Mouse (Mus musculus): ENCODE results near the gene Sorcs2.
A peak's percentile ranks its signal among the peaks of the same experiment; 100 is the strongest.

The Sorcs2 gene

DNA sequence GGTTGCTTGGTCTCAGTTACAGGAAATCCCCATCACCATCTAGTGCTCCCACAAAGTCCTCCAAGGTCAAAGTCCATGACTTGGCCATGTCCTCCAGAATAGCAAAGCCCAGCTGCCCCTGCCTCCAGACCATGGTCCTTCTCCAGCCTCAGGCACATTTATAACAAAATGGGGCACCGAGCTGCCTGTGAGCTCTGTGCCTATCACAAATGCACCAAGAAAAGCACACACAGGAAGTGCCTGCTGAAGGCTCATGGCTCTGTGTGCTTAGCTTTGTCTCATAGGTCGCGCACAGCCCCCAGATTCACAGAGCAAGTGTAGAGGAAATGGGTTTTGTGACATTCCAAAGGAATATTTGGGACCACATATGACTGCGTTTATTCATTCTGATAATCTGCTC lies 39.8 kb downstream of the Sorcs2 start:
- no peak for DNase-seq (ENCODE audit: low spot score)

DNA sequence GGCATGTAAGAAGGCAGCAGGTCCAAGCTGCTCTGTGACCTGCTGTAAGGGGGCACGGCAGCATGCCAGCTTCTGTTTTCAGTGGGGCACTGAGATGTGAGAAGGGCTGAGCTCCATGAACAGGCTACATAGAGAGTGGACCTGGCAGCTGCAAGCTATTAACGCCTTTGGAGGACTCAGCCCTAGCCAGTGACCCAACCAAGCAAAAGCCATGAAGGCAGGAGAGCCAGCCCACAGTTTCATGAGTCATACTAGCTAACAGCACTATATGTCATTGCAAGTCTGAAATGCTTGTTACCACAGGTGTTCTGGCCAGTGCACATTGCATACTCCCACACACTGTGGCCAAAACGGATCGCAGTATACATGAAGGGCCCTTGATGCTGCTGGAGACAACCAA lies 41.3 kb downstream of the Sorcs2 start:
- DNase-seq (ENCODE audit: low spot score), result no peak

DNA sequence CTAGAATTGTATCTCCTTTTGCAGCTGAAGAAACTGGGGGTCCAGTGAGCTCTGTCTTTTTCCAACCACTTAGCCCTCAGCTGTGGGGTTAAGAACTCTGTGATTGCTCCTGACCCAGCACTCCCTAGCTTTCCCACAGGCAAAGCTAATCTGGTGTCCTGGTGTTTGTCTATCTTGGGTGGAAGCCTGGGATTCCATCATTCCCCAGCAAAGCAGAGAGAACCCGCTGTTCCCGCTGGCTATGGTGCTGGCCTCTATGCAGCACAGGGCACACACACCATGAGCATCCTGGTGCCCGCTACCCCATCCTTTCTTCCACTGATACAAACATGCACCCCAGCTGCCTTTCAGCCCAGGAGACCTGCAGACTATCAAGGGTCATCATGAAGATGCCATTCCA lies 42.3 kb downstream of the Sorcs2 start:
- DNase-seq (ENCODE audit: low spot score), result no peak

DNA sequence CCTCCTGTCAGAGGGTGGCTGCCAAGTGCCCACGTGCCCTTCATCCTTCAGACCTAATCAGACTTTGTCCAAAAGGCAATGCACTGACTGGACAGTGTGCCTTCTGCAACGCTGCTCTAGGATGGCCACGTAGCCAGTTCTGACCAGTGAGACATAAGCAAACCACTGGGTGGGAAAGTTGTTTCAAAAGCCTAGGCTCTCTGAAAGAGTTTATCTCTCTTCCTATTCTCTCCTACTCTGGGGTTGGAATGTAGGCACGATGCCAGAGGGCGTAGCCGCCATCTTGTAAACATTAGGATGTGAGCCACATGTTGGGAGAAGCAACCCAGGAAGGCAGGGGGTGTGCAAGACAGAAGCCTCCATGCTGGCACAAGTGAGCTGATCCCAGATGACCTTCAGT lies 44.3 kb downstream of the Sorcs2 start:
- no peak for DNase-seq (ENCODE audit: low spot score)

GRCm38 (mm10) chr5:36353194-36353593 lies 44.7 kb downstream of the Sorcs2 start:
- DNase-seq (ENCODE audit: low spot score), result no peak

GRCm38 (mm10) chr5:36346698-36347097 lies 51.2 kb downstream of the Sorcs2 start:
- DNase-seq (ENCODE audit: low spot score), result no peak

DNA sequence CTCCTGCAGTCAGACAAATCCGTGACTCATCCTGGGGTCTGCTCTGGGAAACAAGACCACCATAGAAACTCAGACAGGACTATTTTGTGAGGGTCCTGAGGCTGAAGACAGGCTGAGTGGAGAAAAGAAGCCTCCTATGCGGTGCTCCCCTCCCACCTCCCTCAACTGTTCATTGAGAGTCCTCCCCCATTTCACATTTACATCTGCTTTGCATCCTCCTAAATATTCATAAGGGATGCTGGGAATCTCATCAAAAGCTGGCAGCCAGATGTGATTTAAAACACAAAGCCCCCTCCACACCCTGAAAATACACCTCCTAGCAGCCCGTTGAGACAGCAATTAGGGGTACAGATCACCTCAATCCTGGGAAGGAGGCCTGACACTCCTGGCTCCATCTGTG lies 58.7 kb downstream of the Sorcs2 start:
- DNase-seq (ENCODE audit: low spot score), result no peak

- peak; percentile 43 for DNase-seq (ENCODE audit: low spot score)
Observed at GRCm38 (mm10) chr5:36336252-36336651, 61.7 kb downstream of the Sorcs2 start.

GRCm38 (mm10) chr5:36335661-36336060 lies 62.3 kb downstream of the Sorcs2 start:
- DNase-seq (ENCODE audit: low spot score), result no peak

- DNase-seq (ENCODE audit: low spot score), result no peak
Observed at GRCm38 (mm10) chr5:36334227-36334626, 63.7 kb downstream of the Sorcs2 start.

GRCm38 (mm10) chr5:36330472-36331155 lies 67.3 kb downstream of the Sorcs2 start:
- no peak for DNase-seq (ENCODE audit: low spot score)

- DNase-seq (ENCODE audit: low spot score), result no peak
Observed at GRCm38 (mm10) chr5:36326057-36327010, 71.6 kb downstream of the Sorcs2 start.

DNA sequence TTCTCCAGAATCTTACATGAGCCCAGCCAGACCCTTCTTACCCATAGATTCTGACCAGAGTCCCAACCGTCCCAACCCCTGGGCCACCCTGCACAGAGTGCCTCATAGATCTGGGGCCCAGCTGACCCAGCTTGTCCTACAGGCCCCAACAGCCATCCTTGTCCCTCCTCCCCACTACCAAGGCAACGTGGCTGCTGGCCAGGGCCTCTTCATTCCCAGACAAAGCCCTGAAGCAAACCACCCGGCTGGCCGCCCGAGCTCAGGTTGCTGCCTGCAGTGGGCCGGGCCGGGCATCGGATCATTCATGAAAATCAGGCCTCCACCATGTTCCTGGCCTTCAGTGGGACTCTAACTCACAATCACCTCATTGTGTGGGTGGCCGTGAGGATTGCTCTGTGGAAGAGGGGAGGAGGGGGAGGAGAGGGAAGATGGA lies 73.8 kb downstream of the Sorcs2 start:
- DNase-seq (ENCODE audit: low spot score), result peak; percentile 74

DNA sequence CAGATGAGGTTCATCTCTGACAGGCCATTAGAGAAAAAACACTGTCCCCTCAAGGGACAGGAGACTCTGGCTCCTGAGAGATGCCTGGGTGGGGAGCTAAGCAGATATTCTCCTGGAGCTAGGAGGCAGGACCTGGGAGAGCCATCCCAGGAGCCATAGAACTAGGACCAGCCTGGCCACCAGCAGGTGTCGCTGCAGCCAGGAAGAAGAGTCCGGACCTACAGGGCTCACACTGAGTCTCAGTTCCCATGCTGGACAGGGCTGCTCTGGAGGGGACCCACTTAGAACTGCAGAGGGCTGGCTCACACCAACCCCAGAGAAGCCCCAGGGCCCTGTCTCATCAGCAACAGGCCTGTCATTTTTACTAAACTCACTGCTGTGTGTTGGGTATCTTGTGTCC lies 74.4 kb downstream of the Sorcs2 start:
- peak; percentile 84 for DNase-seq (ENCODE audit: low spot score)

DNA sequence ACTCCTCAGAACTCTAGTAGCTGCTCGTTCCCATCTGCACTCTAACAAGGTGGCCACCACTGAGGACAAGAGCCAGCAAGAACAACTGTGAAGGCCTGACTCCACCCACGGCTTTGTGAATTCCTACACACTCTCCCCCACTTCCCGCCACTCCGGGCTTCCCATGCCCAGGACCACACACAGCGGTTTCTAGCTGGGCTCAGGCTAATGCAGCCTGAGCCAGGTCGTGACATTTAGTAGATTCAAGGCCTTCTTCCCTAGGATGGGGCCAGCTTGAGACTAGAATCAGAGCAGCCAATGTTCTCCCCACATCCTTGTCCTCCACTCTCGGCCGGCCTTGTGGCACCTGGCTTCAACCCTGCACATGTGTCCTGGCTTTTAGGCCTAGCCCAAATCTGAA lies 76.4 kb downstream of the Sorcs2 start:
- DNase-seq (ENCODE audit: low spot score), result no peak

- DNase-seq (ENCODE audit: low spot score), result no peak
Observed at GRCm38 (mm10) chr5:36320667-36321066, 77.3 kb downstream of the Sorcs2 start.

GRCm38 (mm10) chr5:36317641-36318368 lies 80.1 kb downstream of the Sorcs2 start:
- DNase-seq (ENCODE audit: low spot score), result no peak

DNA sequence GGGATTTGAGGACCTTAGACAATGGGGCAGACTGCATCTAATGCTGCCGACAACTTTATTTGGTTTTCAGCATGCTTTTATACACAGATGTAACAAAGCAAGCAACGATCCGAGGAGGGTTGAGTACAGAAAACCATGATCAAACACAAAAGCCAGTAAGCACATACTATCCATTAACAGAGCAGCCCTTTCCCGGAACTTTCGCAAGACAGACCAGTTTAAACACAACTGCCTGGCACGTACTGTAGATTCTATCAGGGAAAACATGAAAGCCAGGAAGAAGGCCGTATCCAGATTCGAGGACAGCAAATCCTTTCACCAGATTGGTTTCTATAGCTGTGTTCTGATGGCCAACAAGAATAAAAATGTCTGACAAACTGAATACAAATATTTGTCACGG lies 82.8 kb downstream of the Sorcs2 start:
- no peak for DNase-seq (ENCODE audit: low spot score)

- DNase-seq (ENCODE audit: low spot score), result peak; percentile 64
Observed at GRCm38 (mm10) chr5:36313353-36314079, 84.4 kb downstream of the Sorcs2 start.

- no peak for DNase-seq (ENCODE audit: low spot score)
Observed at GRCm38 (mm10) chr5:36312926-36313325, 85.0 kb downstream of the Sorcs2 start.

DNA sequence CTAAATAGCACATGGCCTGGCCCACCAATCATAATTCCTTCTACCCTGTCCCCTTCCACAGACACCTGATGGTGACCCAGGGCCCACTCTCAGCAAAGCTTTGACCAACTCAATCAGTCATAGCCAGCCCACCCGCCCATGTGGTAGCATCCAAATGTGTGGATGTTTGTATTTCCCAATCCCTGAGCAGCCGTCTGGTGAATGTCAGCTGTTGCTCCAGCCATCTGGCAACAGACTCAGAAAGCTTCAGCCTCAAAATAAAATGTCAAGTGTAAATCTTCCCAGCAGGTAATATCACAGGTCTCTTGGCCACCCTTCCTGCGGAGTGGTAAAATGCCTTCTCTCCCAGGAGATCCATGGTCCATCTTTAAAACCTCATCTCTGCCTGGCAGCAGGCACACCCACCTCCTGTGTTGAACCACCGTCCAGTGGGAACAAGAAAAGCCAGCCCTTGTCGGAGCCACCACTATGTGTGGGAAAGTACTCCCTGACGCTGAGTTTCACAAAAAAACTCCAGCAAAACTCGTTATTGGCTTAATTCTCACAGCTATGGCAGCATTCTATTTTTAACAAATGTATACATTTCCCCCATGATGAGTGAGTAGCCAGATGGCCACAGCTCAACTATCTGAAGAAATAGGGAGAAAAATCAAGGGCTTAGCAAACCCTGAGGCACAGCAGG lies 93.5 kb downstream of the Sorcs2 start:
- peak; percentile 62 for DNase-seq (ENCODE audit: low spot score)

Measured in layer of hippocampus, adult 11-12 months (tissue).